Mouse (Mus musculus): ENCODE measurements around the gene Trem1.
A peak's percentile ranks its signal among the peaks of the same experiment; 100 is the strongest.

Trem1 gene

GRCm38 (mm10) chr17:48268276-48268675, 35.7 kb downstream of the Trem1 start:
- DNase-seq (ENCODE audit: low spot score) = no peak

- no peak for DNase-seq (ENCODE audit: low spot score)
Observed at GRCm38 (mm10) chr17:48269833-48270232, 37.3 kb downstream of the Trem1 start.

- no peak for DNase-seq (ENCODE audit: low spot score)
Observed at GRCm38 (mm10) chr17:48272158-48272557, 39.6 kb downstream of the Trem1 start.

- DNase-seq (ENCODE audit: low spot score) = no peak
Observed at GRCm38 (mm10) chr17:48272598-48272997, 40.0 kb downstream of the Trem1 start.

GRCm38 (mm10) chr17:48274098-48274497, 41.5 kb downstream of the Trem1 start:
- DNase-seq (ENCODE audit: low spot score) = no peak

- DNase-seq (ENCODE audit: low spot score) = peak; percentile 48
Observed at GRCm38 (mm10) chr17:48274885-48275284, 42.3 kb downstream of the Trem1 start.

- DNase-seq (ENCODE audit: low spot score) = no peak
Observed at GRCm38 (mm10) chr17:48275736-48276135, 43.2 kb downstream of the Trem1 start.

- DNase-seq (ENCODE audit: low spot score) = no peak
Observed at GRCm38 (mm10) chr17:48278381-48278780, 45.8 kb downstream of the Trem1 start.

- no peak for DNase-seq (ENCODE audit: low spot score)
Observed at GRCm38 (mm10) chr17:48279002-48279401, 46.4 kb downstream of the Trem1 start.

GRCm38 (mm10) chr17:48280943-48281738, 48.6 kb downstream of the Trem1 start:
- DNase-seq (ENCODE audit: low spot score) = no peak

- DNase-seq (ENCODE audit: low spot score) = no peak
Observed at GRCm38 (mm10) chr17:48281739-48282085, 49.1 kb downstream of the Trem1 start.

GRCm38 (mm10) chr17:48286765-48287164, 54.2 kb downstream of the Trem1 start:
- no peak for DNase-seq (ENCODE audit: low spot score)

- DNase-seq (ENCODE audit: low spot score) = no peak
Observed at GRCm38 (mm10) chr17:48287276-48287675, 54.7 kb downstream of the Trem1 start.

GRCm38 (mm10) chr17:48293500-48294194, 61.1 kb downstream of the Trem1 start:
- no peak for DNase-seq (ENCODE audit: low spot score)

Data from left cerebral cortex, adult 11 months (tissue).